Mouse (Mus musculus) cerebellum, adult 11 months (tissue): Measurements from ENCODE around the gene Gm21976.

Experiments
- DNase-seq: peaks from one replicate; pipeline ENCODE4 v3.0.0; 2022

Gene Gm21976

DNA sequence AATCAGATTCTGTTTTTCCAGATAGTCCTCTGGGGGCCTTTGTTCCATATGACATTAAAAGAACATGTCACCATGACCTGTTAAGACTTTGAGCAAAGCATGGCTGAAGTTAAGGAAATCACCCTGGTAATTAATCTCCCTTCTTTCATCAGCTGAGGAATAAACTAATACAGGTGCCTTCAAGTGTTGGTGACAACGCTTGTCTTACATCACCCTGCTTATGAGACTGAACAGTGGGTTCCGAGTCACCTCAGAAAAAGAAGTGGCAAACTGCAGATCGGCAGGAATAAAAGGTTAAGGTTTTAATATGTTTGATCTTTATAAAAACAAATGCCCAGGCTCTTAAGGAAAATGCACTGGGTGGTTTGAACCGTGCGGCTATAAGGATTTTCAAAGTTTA, at the start of gene Gm21976:
Gene Gm21976, plus strand, starts transcription at position 202 of the 400 bp plus-strand sequence.
- DNase-seq: no peak

- no peak for DNase-seq
Observed at GRCm38 (mm10) chr13:98230511-98230910, 49.2 kb upstream of the Gm21976 start.

DNA sequence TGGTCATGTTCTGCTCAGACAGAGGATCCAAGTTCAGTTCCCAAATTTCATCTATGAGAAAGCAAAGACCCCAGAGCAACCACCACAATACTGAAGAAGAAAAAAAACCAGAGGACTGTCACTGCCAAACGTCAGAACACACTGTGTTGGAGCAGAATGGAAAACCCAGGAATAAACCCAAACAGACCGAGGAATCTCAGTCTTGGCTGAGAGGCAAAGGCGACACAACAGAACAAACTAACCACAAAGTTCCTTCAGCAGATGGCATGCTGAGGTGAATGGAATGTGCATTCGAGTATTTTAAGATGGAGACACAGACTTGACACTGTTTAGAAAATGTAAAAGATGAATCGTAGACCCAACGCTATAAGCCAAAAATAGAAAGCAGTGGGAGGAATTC, 44.2 kb upstream of the Gm21976 start:
- DNase-seq: no peak

- DNase-seq: peak; percentile 31
Observed at GRCm38 (mm10) chr13:98239978-98240641, 39.6 kb upstream of the Gm21976 start.

- no peak for DNase-seq
Observed at GRCm38 (mm10) chr13:98241531-98242282, 38.0 kb upstream of the Gm21976 start.

GRCm38 (mm10) chr13:98244571-98245350, 34.9 kb upstream of the Gm21976 start:
- no peak for DNase-seq

- no peak for DNase-seq
Observed at GRCm38 (mm10) chr13:98245386-98245785, 34.3 kb upstream of the Gm21976 start.

GRCm38 (mm10) chr13:98249594-98249993, 30.1 kb upstream of the Gm21976 start:
- DNase-seq: no peak

- no peak for DNase-seq
Observed at GRCm38 (mm10) chr13:98254921-98255320, 24.8 kb upstream of the Gm21976 start.

- peak; percentile 98 for DNase-seq
Observed at GRCm38 (mm10) chr13:98262636-98263457, 16.8 kb upstream of the Gm21976 start, which contains the start of the genes Utp15 and Ankra2. TSS of gene Utp15 (minus strand) at chr13:98263041. TSS of gene Ankra2 (plus strand) at chr13:98263074.

DNA sequence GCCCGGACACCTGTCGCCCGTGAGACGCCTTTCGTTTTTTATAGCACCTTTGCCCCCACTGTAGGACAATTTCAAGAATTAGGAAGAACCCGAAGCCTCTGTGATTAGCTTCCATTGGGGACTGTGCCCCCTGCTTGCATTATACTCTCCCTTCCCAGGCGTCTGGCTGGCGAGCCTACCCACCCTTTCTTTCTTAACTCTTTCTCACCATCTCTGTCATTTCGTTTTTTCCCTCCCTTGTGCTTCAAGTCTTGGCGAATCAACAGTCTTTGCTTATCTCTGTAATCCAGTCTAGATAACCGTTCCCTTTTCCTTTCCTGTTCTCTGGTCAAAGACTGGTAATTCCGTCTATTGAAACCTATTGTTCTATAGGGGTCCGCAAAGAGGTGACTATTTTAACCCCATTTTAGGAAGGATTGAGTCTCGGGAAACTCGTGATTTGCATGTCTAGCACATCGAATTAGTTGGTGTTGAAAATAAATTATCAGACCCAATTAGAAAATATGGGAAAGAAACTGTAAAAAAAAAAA, 16.2 kb upstream of the Gm21976 start:
- no peak for DNase-seq

GRCm38 (mm10) chr13:98264111-98264510, 15.6 kb upstream of the Gm21976 start:
- no peak for DNase-seq

GRCm38 (mm10) chr13:98274023-98274422, 5.7 kb upstream of the Gm21976 start:
- DNase-seq: no peak

DNA sequence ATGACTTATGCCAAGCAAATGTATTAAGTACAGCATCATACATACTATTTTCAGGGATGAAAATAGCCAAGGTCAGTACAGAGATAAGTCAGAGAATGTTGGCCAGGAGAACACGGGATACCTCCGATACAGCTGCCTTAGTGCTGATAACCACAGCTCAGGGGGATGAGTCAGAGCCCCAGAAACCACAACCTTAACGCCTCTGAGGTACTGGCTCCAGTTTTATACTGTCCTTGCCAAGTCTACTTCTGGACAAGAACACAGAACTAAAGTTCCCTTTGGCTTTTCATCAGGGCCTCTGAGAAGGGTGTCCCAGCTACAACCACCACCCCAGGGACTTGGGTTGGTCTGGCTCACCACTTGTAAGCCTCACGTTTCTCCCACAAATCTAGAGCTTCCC, 4.0 kb upstream of the Gm21976 start:
- DNase-seq: no peak

- DNase-seq: no peak
Observed at GRCm38 (mm10) chr13:98276253-98276652, 3.4 kb upstream of the Gm21976 start.

DNA sequence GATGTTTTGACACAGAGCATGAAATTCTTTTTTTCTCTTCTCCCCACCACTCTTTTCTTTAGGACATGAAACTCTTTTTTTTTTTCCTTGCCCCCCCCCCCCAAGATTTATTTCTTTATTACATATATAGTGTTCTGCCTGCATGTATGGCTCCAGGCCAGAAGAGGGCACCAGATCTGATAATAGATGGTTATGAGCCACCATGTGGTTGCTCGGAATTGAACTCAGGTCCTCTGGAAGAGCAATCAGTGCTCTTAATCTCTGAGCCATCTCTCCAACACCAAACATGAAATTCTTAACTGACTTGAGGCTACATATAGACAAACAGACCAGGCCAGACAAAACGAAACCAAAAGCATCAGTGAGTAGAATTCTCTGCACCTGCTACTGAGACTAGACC, 2.2 kb upstream of the Gm21976 start:
- no peak for DNase-seq

GRCm38 (mm10) chr13:98280990-98281650, 1.4 kb downstream of the Gm21976 start:
- DNase-seq: no peak

GRCm38 (mm10) chr13:98290719-98291118, 11.0 kb downstream of the Gm21976 start:
- DNase-seq: no peak

GRCm38 (mm10) chr13:98291712-98292111, 12.0 kb downstream of the Gm21976 start:
- no peak for DNase-seq

GRCm38 (mm10) chr13:98296072-98296471, 16.4 kb downstream of the Gm21976 start:
- no peak for DNase-seq

DNA sequence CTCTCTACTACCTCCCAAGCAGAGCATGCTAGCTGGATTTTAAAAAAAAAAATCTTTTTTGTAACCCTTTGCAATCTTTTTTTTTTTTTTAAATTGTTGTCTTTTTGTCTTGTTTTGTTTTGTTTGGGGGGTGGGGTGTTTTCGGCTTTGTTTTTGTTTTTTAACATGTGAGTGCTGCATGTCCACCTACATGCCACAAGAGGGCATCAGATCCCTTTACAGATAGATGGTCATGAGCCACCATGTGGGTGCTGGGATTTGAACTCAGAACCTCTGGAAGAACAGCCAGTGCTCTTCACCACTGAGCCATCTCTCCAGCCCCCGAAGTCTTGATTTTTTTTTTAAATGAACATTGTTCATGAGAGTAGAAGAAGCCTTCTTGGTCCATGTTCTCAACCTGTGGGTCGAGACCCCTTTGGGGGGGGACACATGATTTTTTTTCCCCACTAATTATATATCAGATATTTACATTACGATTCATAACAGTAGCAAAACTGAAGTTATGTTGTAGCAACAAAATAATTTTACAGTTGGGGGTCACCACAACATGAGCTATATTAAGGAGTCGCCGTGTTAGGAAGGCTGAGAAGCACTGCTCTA, 18.3 kb downstream of the Gm21976 start:
- DNase-seq: no peak
